In the genomic region with DNA sequence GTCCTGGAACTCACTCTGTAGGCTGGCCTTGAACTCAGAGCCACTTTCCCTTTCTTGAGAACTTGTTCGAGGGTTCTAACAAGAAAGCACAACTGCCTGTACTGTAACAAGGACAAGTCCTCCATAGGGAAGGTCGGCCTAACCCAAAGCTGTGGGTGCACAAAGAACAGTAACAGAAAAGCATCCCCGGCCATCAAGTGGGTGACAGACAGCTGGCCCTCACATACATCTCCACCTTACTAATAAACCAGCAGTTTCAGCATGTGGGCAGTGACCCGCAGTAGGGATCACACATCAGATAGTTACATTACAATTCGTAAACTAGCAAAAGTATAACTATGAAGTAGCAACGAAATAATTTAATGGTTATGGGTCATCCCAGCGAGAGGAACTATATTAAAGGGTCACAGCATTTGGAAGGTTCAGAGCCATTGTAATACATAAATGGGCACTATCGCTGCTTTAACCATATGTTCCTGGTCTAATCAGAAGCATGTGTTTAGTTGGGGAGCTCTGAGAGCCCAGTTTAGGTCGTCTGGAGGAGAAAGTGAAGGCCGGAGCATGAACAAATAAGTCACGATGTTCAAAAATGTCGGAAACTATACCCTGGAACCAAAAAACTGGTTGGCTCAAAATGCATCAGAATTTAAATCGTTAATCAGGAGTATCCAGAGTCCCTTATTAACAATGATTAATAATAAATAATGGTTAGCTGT, we compare ENCODE assay signal across 7 mouse cellular contexts. TPM values are rescaled to one million over a fixed set of nuclear protein-coding genes. Genes with fewer than 3 reads are reported as not detected.
DNase-seq lines count a peak whose midpoint lies in the region; ATAC-seq and TF ChIP-seq lines count a peak whose summit lies in the region.

No protein-coding gene starts in this region.

- 0 out of 2 replicates have a peak overlapping the region, but pooled peaks have one; percentile 15 for H3K27ac ChIP-seq in lung, postnatal 0 days (ENCODE audit: low read length)
- peak overlapping the region; percentile 82 for H3K27ac ChIP-seq in embryonic facial prominence, embryonic 14.5 days (replicated peaks; ENCODE audit: low read depth, low read length)
- H3K27ac ChIP-seq in intestine, embryonic 14.5 days (ENCODE audit: low read depth) = 0 out of 2 replicates have a peak overlapping the region, but pooled peaks have one; percentile 24
- peak overlapping the region; percentile 85 for H3K27ac ChIP-seq in neural tube, embryonic 13.5 days (replicated peaks)

- H3K27me3 ChIP-seq in lung, postnatal 0 days (replicated peaks; ENCODE audit: insufficient read depth, low read length) = no peaks in the 10 kb centered on the region
- H3K27me3 ChIP-seq in embryonic facial prominence, embryonic 14.5 days (replicated peaks; ENCODE audit: control insufficient read depth, insufficient read depth, low read length) = no peaks in the 10 kb centered on the region
- H3K27me3 ChIP-seq in intestine, embryonic 14.5 days (replicated peaks; ENCODE audit: control insufficient read depth, insufficient read depth, low read length) = no peaks in the 10 kb centered on the region
- H3K27me3 ChIP-seq in neural tube, embryonic 13.5 days = no peaks in the 10 kb centered on the region

- no peak for DNase-seq in lung, postnatal 0 days (ENCODE audit: low spot score)
- DNase-seq in lung, postnatal 10 days = no peak
- peak; percentile 5 for DNase-seq in embryonic facial prominence, embryonic 14.5 days (ENCODE audit: low spot score)
- peak; percentile 53 for DNase-seq in intestine, embryonic 14.5 days (ENCODE audit: low spot score)
- no peak for DNase-seq in adrenal gland, postnatal 10 days
- DNase-seq in adrenal gland, postnatal 4 days (ENCODE audit: low spot score in 2 of 2) = no peak

- peak overlapping the region; percentile 75 for H3K4me3 ChIP-seq in lung, postnatal 0 days (ENCODE audit: low read depth, low read length)
- peak overlapping the region; percentile 79 for H3K4me3 ChIP-seq in embryonic facial prominence, embryonic 14.5 days (ENCODE audit: low read depth, low read length)
- peak overlapping the region; percentile 83 for H3K4me3 ChIP-seq in intestine, embryonic 14.5 days (ENCODE audit: low read depth, low read length)
- H3K4me3 ChIP-seq in neural tube, embryonic 13.5 days = peak overlapping the region; percentile 80

- H3K4me1 ChIP-seq in lung, postnatal 0 days (ENCODE audit: insufficient read depth, low read depth, low read length) = peaks cover 4% of the 10 kb centered on the region; the same call in 1 of the 2 replicates
- H3K4me1 ChIP-seq in embryonic facial prominence, embryonic 14.5 days (ENCODE audit: control insufficient read depth, insufficient read depth, low read length) = peaks cover 11% of the 10 kb centered on the region
- H3K4me1 ChIP-seq in intestine, embryonic 14.5 days (replicated peaks; ENCODE audit: control insufficient read depth, insufficient read depth, low read length) = peaks cover 9% of the 10 kb centered on the region
- peaks cover 21% of the 10 kb centered on the region for H3K4me1 ChIP-seq in neural tube, embryonic 13.5 days (replicated peaks)

- H3K36me3 ChIP-seq in lung, postnatal 0 days (ENCODE audit: insufficient read depth, low read length) = peaks cover 17% of the 10 kb centered on the region
- peaks cover 25% of the 10 kb centered on the region for H3K36me3 ChIP-seq in embryonic facial prominence, embryonic 14.5 days (ENCODE audit: control insufficient read depth, insufficient read depth, low read length)
- H3K36me3 ChIP-seq in intestine, embryonic 14.5 days (ENCODE audit: control insufficient read depth, insufficient read depth, low read length) = peaks cover 28% of the 10 kb centered on the region
- H3K36me3 ChIP-seq in neural tube, embryonic 13.5 days = peaks cover 23% of the 10 kb centered on the region

- no peak for TF ChIP-seq CTCF in lung, postnatal 0 days (IDR thresholded peaks at IDR 0.05)

- TF ChIP-seq EP300 in lung, postnatal 0 days (IDR thresholded peaks at IDR 0.05) = no peak

- peak overlapping the region; percentile 85 for H3K4me2 ChIP-seq in lung, postnatal 0 days (replicated peaks; ENCODE audit: low read depth, low read length)
- peak overlapping the region; percentile 78 for H3K4me2 ChIP-seq in embryonic facial prominence, embryonic 14.5 days (ENCODE audit: low read depth, low read length)
- H3K4me2 ChIP-seq in intestine, embryonic 14.5 days (ENCODE audit: low read length) = peak overlapping the region; percentile 87
- peak overlapping the region; percentile 74 for H3K4me2 ChIP-seq in neural tube, embryonic 13.5 days

- WGBS in lung, postnatal 0 days = 38% methylated on average over 13 of the region's 13 CpGs
- 30% methylated on average over 13 of the region's 13 CpGs for WGBS in embryonic facial prominence, embryonic 14.5 days
- 40% methylated on average over 13 of the region's 13 CpGs for WGBS in intestine, embryonic 14.5 days
- WGBS in neural tube, embryonic 13.5 days = 35% methylated on average over 13 of the region's 13 CpGs

- no peaks in the 10 kb centered on the region for H3K9me3 ChIP-seq in lung, postnatal 0 days (ENCODE audit: low read length)
- no peaks in the 10 kb centered on the region for H3K9me3 ChIP-seq in embryonic facial prominence, embryonic 14.5 days (ENCODE audit: control insufficient read depth, low read length)
- H3K9me3 ChIP-seq in intestine, embryonic 14.5 days (ENCODE audit: control insufficient read depth, low read length) = no peaks in the 10 kb centered on the region
- H3K9me3 ChIP-seq in neural tube, embryonic 13.5 days = no peaks in the 10 kb centered on the region

- peak; percentile 3; the same call in 1 of the 2 replicates for ATAC-seq in lung, postnatal 0 days
- peak; percentile 14; the same call in 1 of the 2 replicates for ATAC-seq in embryonic facial prominence, embryonic 14.5 days (ENCODE audit: low read depth)
- ATAC-seq in intestine, embryonic 14.5 days (replicated peaks; ENCODE audit: low FRiP score, low TSS enrichment, low read depth) = peak; percentile 20
- peak; percentile 37; the same call in 1 of the 2 replicates for ATAC-seq in neural tube, embryonic 13.5 days (ENCODE audit: low read depth)

- H3K9ac ChIP-seq in lung, postnatal 0 days (replicated peaks; ENCODE audit: low read depth) = peak overlapping the region; percentile 94
- peak overlapping the region; percentile 95 for H3K9ac ChIP-seq in embryonic facial prominence, embryonic 14.5 days (ENCODE audit: low read depth, low read length)
- peak overlapping the region; percentile 95 for H3K9ac ChIP-seq in intestine, embryonic 14.5 days (ENCODE audit: low read length)
- peak overlapping the region; percentile 93 for H3K9ac ChIP-seq in neural tube, embryonic 13.5 days

RNA-seq across cellular contexts. Expression of a gene that starts 0.6 kb away (rescaled TPM):
- polyA plus RNA-seq in lung, postnatal 0 days (2015; fragmentation: Nextera tagmentation; extraction: Ambion mirVana) = 13.0 and 13.7 TPM in 2 replicates
- 25.7 and 25.8 TPM in 2 replicates for polyA plus RNA-seq in embryonic facial prominence, embryonic 14.5 days (2014; fragmentation: Nextera tagmentation; extraction: Ambion mirVana)
- 28.2 and 31.5 TPM in 2 replicates for polyA plus RNA-seq in intestine, embryonic 14.5 days (2014; fragmentation: Nextera tagmentation; extraction: Ambion mirVana)
- 38.3 and 38.8 TPM in 2 replicates for polyA plus RNA-seq in neural tube, embryonic 13.5 days (2015; fragmentation: Nextera tagmentation; extraction: Ambion mirVana)
- 10 to 100 TPM; 20.2 to 24.5 TPM for total RNA-seq in adrenal gland, postnatal 10 days (2021)
- 10 to 100 TPM; 35.3 to 40.4 TPM for total RNA-seq in adrenal gland, postnatal 4 days (2021)

RNA-seq across cellular contexts. Expression of a gene that starts 25.4 kb away (rescaled TPM):
- 0.27 and 0.42 TPM in 2 replicates for polyA plus RNA-seq in lung, postnatal 0 days (2015; fragmentation: Nextera tagmentation; extraction: Ambion mirVana)
- polyA plus RNA-seq in embryonic facial prominence, embryonic 14.5 days (2014; fragmentation: Nextera tagmentation; extraction: Ambion mirVana) = 1.1 and 1.2 TPM in 2 replicates
- 1.6 TPM in 2 replicates for polyA plus RNA-seq in intestine, embryonic 14.5 days (2014; fragmentation: Nextera tagmentation; extraction: Ambion mirVana)
- 1.9 and 2.8 TPM in 2 replicates for polyA plus RNA-seq in neural tube, embryonic 13.5 days (2015; fragmentation: Nextera tagmentation; extraction: Ambion mirVana)
- total RNA-seq in adrenal gland, postnatal 10 days (2021) = 1 to 10 TPM in 1 of 2 experiments, under 1 TPM in 1; 0.93 to 1.5 TPM
- total RNA-seq in adrenal gland, postnatal 4 days (2021) = under 1 TPM in 1 of 2 experiments, not detected in 1; 0.28 TPM

RNA-seq across cellular contexts. Expression of a gene that starts 48.2 kb away (rescaled TPM):
- 81.4 and 90.7 TPM in 2 replicates for polyA plus RNA-seq in lung, postnatal 0 days (2015; fragmentation: Nextera tagmentation; extraction: Ambion mirVana)
- polyA plus RNA-seq in embryonic facial prominence, embryonic 14.5 days (2014; fragmentation: Nextera tagmentation; extraction: Ambion mirVana) = 103 and 118 TPM in 2 replicates
- 102 and 118 TPM in 2 replicates for polyA plus RNA-seq in intestine, embryonic 14.5 days (2014; fragmentation: Nextera tagmentation; extraction: Ambion mirVana)
- polyA plus RNA-seq in neural tube, embryonic 13.5 days (2015; fragmentation: Nextera tagmentation; extraction: Ambion mirVana) = 47.6 and 49.4 TPM in 2 replicates
- 10 to 100 TPM; 64.4 to 72.4 TPM for total RNA-seq in adrenal gland, postnatal 10 days (2021)
- total RNA-seq in adrenal gland, postnatal 4 days (2021) = 10 to 100 TPM; 89.4 to 98.2 TPM

Comparison
In these comparisons a context has a peak if more than half of its experiments do, and no peak if none do; other contexts are left out.
1. DNase-seq: peak in embryonic facial prominence, embryonic 14.5 days (single experiment) and intestine, embryonic 14.5 days (single experiment); none in lung, postnatal 0 days (single experiment), lung, postnatal 10 days (single experiment), adrenal gland, postnatal 10 days (single experiment) and adrenal gland, postnatal 4 days (0 of 2).
2. H3K27ac ChIP-seq: peak in every context shown above with its lines; median percentile 85 in neural tube, embryonic 13.5 days; 82 in embryonic facial prominence, embryonic 14.5 days; 24 in intestine, embryonic 14.5 days; 15 in lung, postnatal 0 days.
3. Peak in every context shown above with its lines, with median percentiles within 50 percentile points of each other: ATAC-seq, H3K4me2 ChIP-seq, H3K4me3 ChIP-seq and H3K9ac ChIP-seq.